Mouse (Mus musculus): ENCODE data around the gene Rimbp3.
"Not testable (repeated sequence)": the region's sequence is repeated elsewhere in the genome, so short reads cannot be mapped to it uniquely, and the experiment has no call there.

Rimbp3 gene

GRCm38 (mm10) chr16:17220127-17220733, 11.8 kb downstream of the Rimbp3 start:
- DNase-seq = no peak

GRCm38 (mm10) chr16:17222197-17222596, 13.8 kb downstream of the Rimbp3 start:
- DNase-seq = peak; percentile 88

GRCm38 (mm10) chr16:17225584-17225983, 17.2 kb downstream of the Rimbp3 start:
- peak; percentile 47 for DNase-seq

GRCm38 (mm10) chr16:17226496-17226895, 18.1 kb downstream of the Rimbp3 start:
- no peak for DNase-seq

GRCm38 (mm10) chr16:17231523-17231922, 23.1 kb downstream of the Rimbp3 start:
- not testable (repeated sequence) for DNase-seq

GRCm38 (mm10) chr16:17232794-17233701, 24.6 kb downstream of the Rimbp3 start, which contains the start of gene Hic2:
Gene Hic2, plus strand, starts transcription at chr16:17233572.
- DNase-seq = peak; percentile 96

- peak; percentile 18 for DNase-seq
These were observed 25.5 kb downstream of the Rimbp3 start for GRCm38 (mm10) chr16:17233702-17234498.

- DNase-seq = peak; percentile 34
These were observed 26.1 kb downstream of the Rimbp3 start for GRCm38 (mm10) chr16:17234499-17234895.

GRCm38 (mm10) chr16:17234916-17235665, 26.7 kb downstream of the Rimbp3 start:
- peak; percentile 68 for DNase-seq

GRCm38 (mm10) chr16:17237634-17238033, 29.2 kb downstream of the Rimbp3 start:
- DNase-seq = no peak

GRCm38 (mm10) chr16:17239409-17239808, 31.0 kb downstream of the Rimbp3 start:
- no peak for DNase-seq

GRCm38 (mm10) chr16:17243731-17244130, 35.3 kb downstream of the Rimbp3 start:
- DNase-seq = no peak

GRCm38 (mm10) chr16:17244996-17245395, 36.6 kb downstream of the Rimbp3 start:
- no peak for DNase-seq

- DNase-seq = peak; percentile 88
These were observed 39.3 kb downstream of the Rimbp3 start for GRCm38 (mm10) chr16:17247727-17248126.

GRCm38 (mm10) chr16:17249135-17249534, 40.7 kb downstream of the Rimbp3 start:
- DNase-seq = no peak

- peak; percentile 85 for DNase-seq
These were observed 43.1 kb downstream of the Rimbp3 start for GRCm38 (mm10) chr16:17251539-17251938.

GRCm38 (mm10) chr16:17252086-17252726, 43.8 kb downstream of the Rimbp3 start:
- no peak for DNase-seq

- no peak for DNase-seq
These were observed 44.4 kb downstream of the Rimbp3 start for GRCm38 (mm10) chr16:17252841-17253240.

GRCm38 (mm10) chr16:17254005-17254597, 45.7 kb downstream of the Rimbp3 start:
- DNase-seq = no peak

GRCm38 (mm10) chr16:17255270-17255669, 46.9 kb downstream of the Rimbp3 start:
- no peak for DNase-seq

- no peak for DNase-seq
These were observed 49.0 kb downstream of the Rimbp3 start for GRCm38 (mm10) chr16:17257359-17257821.

All from lung, postnatal 36 days (tissue).